8 mouse cellular contexts compared by ENCODE assay signal in the genomic region with DNA sequence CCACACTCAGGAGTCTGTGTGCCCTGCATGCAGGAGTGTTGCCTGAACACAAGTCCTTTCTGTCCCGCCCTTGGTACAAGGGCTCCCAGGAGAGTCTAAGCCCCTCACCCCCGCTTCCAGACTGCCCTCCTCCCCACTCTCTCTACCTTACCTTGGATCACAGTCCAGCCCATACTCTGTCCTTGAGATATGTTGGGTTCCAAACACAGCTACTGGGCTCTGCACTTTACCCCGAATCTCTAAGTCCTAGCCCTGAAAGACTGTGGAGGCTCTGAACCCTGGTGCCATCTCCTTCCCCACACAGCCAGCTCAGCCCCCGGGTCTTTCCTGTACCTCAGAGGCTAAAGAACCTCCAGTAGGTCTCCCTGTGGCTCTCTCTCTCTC.
DNase-seq lines count a peak whose midpoint lies in the region; ATAC-seq lines count a peak whose summit lies in the region.

No protein-coding gene starts in this region.

- peaks cover 14% of the 10 kb centered on the region for H3K4me1 ChIP-seq in liver, embryonic 11.5 days (replicated peaks; ENCODE audit: control insufficient read depth, insufficient read depth, low read length)
- H3K4me1 ChIP-seq in embryonic facial prominence, embryonic 11.5 days (ENCODE audit: control insufficient read depth, insufficient read depth, low read length), result no peaks in the 10 kb centered on the region
- H3K4me1 ChIP-seq in intestine, embryonic 14.5 days (replicated peaks; ENCODE audit: control insufficient read depth, insufficient read depth, low read length), result peaks cover 9% of the 10 kb centered on the region; the same call in 1 of the 2 replicates

- H3K9me3 ChIP-seq in liver, embryonic 11.5 days (ENCODE audit: control insufficient read depth, low read length), result no peaks in the 10 kb centered on the region
- 0 out of 2 replicates have a peak, but pooled peaks cover 2% of the 10 kb centered on the region for H3K9me3 ChIP-seq in embryonic facial prominence, embryonic 11.5 days (replicated peaks; ENCODE audit: control insufficient read depth, low read length)
- H3K9me3 ChIP-seq in intestine, embryonic 14.5 days (ENCODE audit: control insufficient read depth, low read length), result no peaks in the 10 kb centered on the region

- H3K36me3 ChIP-seq in liver, embryonic 11.5 days (ENCODE audit: control insufficient read depth, insufficient read depth, low read length), result no peaks in the 10 kb centered on the region
- H3K36me3 ChIP-seq in embryonic facial prominence, embryonic 11.5 days (replicated peaks; ENCODE audit: control insufficient read depth, insufficient read depth, low read depth, low read length), result no peaks in the 10 kb centered on the region
- no peaks in the 10 kb centered on the region for H3K36me3 ChIP-seq in intestine, embryonic 14.5 days (ENCODE audit: control insufficient read depth, insufficient read depth, low read length)

- WGBS in liver, embryonic 11.5 days, result 21% methylated on average over 4 of the region's 4 CpGs
- 24% methylated on average over 4 of the region's 4 CpGs for WGBS in embryonic facial prominence, embryonic 11.5 days
- 24% methylated on average over 4 of the region's 4 CpGs for WGBS in intestine, embryonic 14.5 days

- H3K27me3 ChIP-seq in liver, embryonic 11.5 days (replicated peaks; ENCODE audit: control insufficient read depth, insufficient read depth, low read length), result no peaks in the 10 kb centered on the region
- no peaks in the 10 kb centered on the region for H3K27me3 ChIP-seq in embryonic facial prominence, embryonic 11.5 days (ENCODE audit: control insufficient read depth, insufficient read depth, low read length)
- no peaks in the 10 kb centered on the region for H3K27me3 ChIP-seq in intestine, embryonic 14.5 days (replicated peaks; ENCODE audit: control insufficient read depth, insufficient read depth, low read length)

- H3K4me2 ChIP-seq in liver, embryonic 11.5 days, result peak overlapping the region; percentile 31
- H3K4me2 ChIP-seq in embryonic facial prominence, embryonic 11.5 days (ENCODE audit: low read depth, low read length), result peak overlapping the region; percentile 14; the same call in 1 of the 2 replicates
- H3K4me2 ChIP-seq in intestine, embryonic 14.5 days (ENCODE audit: low read length), result peak overlapping the region; percentile 41

- H3K4me3 ChIP-seq in liver, embryonic 11.5 days (ENCODE audit: low read depth, low read length), result peak overlapping the region; percentile 28; the same call in 1 of the 2 replicates
- peak overlapping the region; percentile 2 for H3K4me3 ChIP-seq in embryonic facial prominence, embryonic 11.5 days (ENCODE audit: low read depth, low read length)
- peak overlapping the region; percentile 35 for H3K4me3 ChIP-seq in intestine, embryonic 14.5 days (ENCODE audit: low read depth, low read length)

- DNase-seq in liver, embryonic 11.5 days (ENCODE audit: low spot score), result no peak
- no peak for DNase-seq in liver
- DNase-seq in embryonic facial prominence, embryonic 11.5 days (ENCODE audit: low spot score), result no peak
- DNase-seq in intestine, embryonic 14.5 days (ENCODE audit: low spot score), result no peak
- DNase-seq in naive thymus-derived CD4-positive, alpha-beta T cell, adult 2 months (ENCODE audit: low read depth), result peak; percentile 26
- no peak for DNase-seq in gastrocnemius, postnatal 4 days (ENCODE audit: low spot score in 2 of 2)
- no peak for DNase-seq in ovary, postnatal 10 days (ENCODE audit: low spot score)
- DNase-seq in right cerebral cortex, adult 2 months (ENCODE audit: low spot score in 2 of 2), result no peak

- no peak for ATAC-seq in liver, embryonic 11.5 days (replicated peaks; ENCODE audit: low FRiP score)
- no peak for ATAC-seq in embryonic facial prominence, embryonic 11.5 days (replicated peaks; ENCODE audit: insufficient number of reproducible peaks, low FRiP score, low TSS enrichment, low read depth)
- peak; percentile 9; the same call in 1 of the 2 replicates for ATAC-seq in intestine, embryonic 14.5 days (replicated peaks; ENCODE audit: low FRiP score, low TSS enrichment, low read depth)

- peak overlapping the region; percentile 59 for H3K27ac ChIP-seq in liver, embryonic 11.5 days (ENCODE audit: low read depth, low read length)
- H3K27ac ChIP-seq in embryonic facial prominence, embryonic 11.5 days (replicated peaks; ENCODE audit: low read depth, low read length), result peak overlapping the region; percentile 15; the same call in 1 of the 2 replicates
- peak overlapping the region; percentile 90 for H3K27ac ChIP-seq in intestine, embryonic 14.5 days (ENCODE audit: low read depth)

- H3K9ac ChIP-seq in liver, embryonic 11.5 days (ENCODE audit: low read depth, low read length), result peak overlapping the region; percentile 44
- peak overlapping the region; percentile 39; the same call in 1 of the 2 replicates for H3K9ac ChIP-seq in embryonic facial prominence, embryonic 11.5 days (replicated peaks; ENCODE audit: low read length)
- H3K9ac ChIP-seq in intestine, embryonic 14.5 days (ENCODE audit: low read length), result peak overlapping the region; percentile 52

Comparison
In these comparisons a context has a peak if more than half of its experiments do, and no peak if none do; other contexts are left out.
1. H3K27ac ChIP-seq: peak in every context shown above with its lines; median percentile 90 in intestine, embryonic 14.5 days; 59 in liver, embryonic 11.5 days; 15 in embryonic facial prominence, embryonic 11.5 days.